Mouse (Mus musculus): ENCODE measurements at regions not wholly inside any gene's neighbourhood (a gene's known extent, or its start where the extent isn't known, plus 50 kb on each side); places are given as distances from the start of the nearest gene placed in this dataset.

- DNase-seq (ENCODE audit: low spot score in 2 of 2), result no peak
These were observed 95.5 kb upstream of the Mvb12b start for GRCm38 (mm10) chr2:33983112-33983748.

GRCm38 (mm10) chr2:33981936-33982335 lies 94.2 kb upstream of the Mvb12b start:
- DNase-seq (ENCODE audit: low spot score in 2 of 2), result no peak

- no peak for DNase-seq (ENCODE audit: low spot score in 2 of 2)
These were observed 93.6 kb upstream of the Mvb12b start for GRCm38 (mm10) chr2:33981321-33981720.

GRCm38 (mm10) chr2:33980884-33981283 lies 93.1 kb upstream of the Mvb12b start:
- no peak for DNase-seq (ENCODE audit: low spot score in 2 of 2)

- DNase-seq (ENCODE audit: low spot score in 2 of 2), result no peak
These were observed 91.5 kb upstream of the Mvb12b start for GRCm38 (mm10) chr2:33979276-33979675.

- DNase-seq (ENCODE audit: low spot score in 2 of 2), result no peak
These were observed 90.8 kb upstream of the Mvb12b start for GRCm38 (mm10) chr2:33978550-33978949.

- DNase-seq (ENCODE audit: low spot score in 2 of 2), result no peak
These were observed 90.0 kb upstream of the Mvb12b start for GRCm38 (mm10) chr2:33977576-33978352.

- no peak for DNase-seq (ENCODE audit: low spot score in 2 of 2)
These were observed 89.4 kb upstream of the Mvb12b start for GRCm38 (mm10) chr2:33977151-33977550.

GRCm38 (mm10) chr2:33976183-33976582 lies 88.4 kb upstream of the Mvb12b start:
- DNase-seq (ENCODE audit: low spot score in 2 of 2), result no peak

GRCm38 (mm10) chr2:33975423-33976127 lies 87.8 kb upstream of the Mvb12b start:
- DNase-seq (ENCODE audit: low spot score in 2 of 2), result no peak

- no peak for DNase-seq (ENCODE audit: low spot score in 2 of 2)
These were observed 87.1 kb upstream of the Mvb12b start for GRCm38 (mm10) chr2:33974737-33975422.

GRCm38 (mm10) chr2:33974031-33974430 lies 86.3 kb upstream of the Mvb12b start:
- DNase-seq (ENCODE audit: low spot score in 2 of 2), result no peak

- peak; percentile 84 to 87 for DNase-seq (ENCODE audit: low spot score in 2 of 2)
These were observed 85.6 kb upstream of the Mvb12b start for GRCm38 (mm10) chr2:33973213-33973834.

- DNase-seq (ENCODE audit: low spot score in 2 of 2), result peak in 1 of 2 experiments; percentile 19
These were observed 79.3 kb upstream of the Mvb12b start for GRCm38 (mm10) chr2:33966984-33967421.

- no peak for DNase-seq (ENCODE audit: low spot score in 2 of 2)
These were observed 78.7 kb upstream of the Mvb12b start for GRCm38 (mm10) chr2:33966389-33966983.

GRCm38 (mm10) chr2:33964096-33964495 lies 76.3 kb upstream of the Mvb12b start:
- DNase-seq (ENCODE audit: low spot score in 2 of 2), result peak in 1 of 2 experiments; percentile 19

- no peak for DNase-seq (ENCODE audit: low spot score in 2 of 2)
These were observed 74.8 kb upstream of the Mvb12b start for GRCm38 (mm10) chr2:33962355-33963037.

- no peak for DNase-seq (ENCODE audit: low spot score in 2 of 2)
These were observed 73.8 kb upstream of the Mvb12b start for GRCm38 (mm10) chr2:33961566-33961965.

- peak; percentile 41 to 49 for DNase-seq (ENCODE audit: low spot score in 2 of 2)
These were observed 70.0 kb upstream of the Mvb12b start for GRCm38 (mm10) chr2:33957754-33958153.

- DNase-seq (ENCODE audit: low spot score in 2 of 2), result no peak
These were observed 56.6 kb upstream of the Mvb12b start for GRCm38 (mm10) chr2:33944301-33944700.
